In genomic region chr14:108531401-108531800, GRCm38 (mm10) we compare ENCODE assay signal across 17 mouse cellular contexts.
"Had no signal": no experiment of that assay in that cellular context is flagged by ENCODE, and none has a peak within 500 bp of the region (broad histone marks: within the 10 kb centered on the region; RNA-seq: fewer than 3 reads in every experiment).

No protein-coding gene starts in this region.

- H3K4me2 ChIP-seq: lung, embryonic 14.5 days; neural tube, embryonic 13.5 days; neural tube, embryonic 15.5 days had no signal

- H3K27me3 ChIP-seq: neural tube, embryonic 13.5 days; neural tube, embryonic 15.5 days had no signal

- H3K4me3 ChIP-seq: myocyte; neural tube, embryonic 13.5 days; neural tube, embryonic 15.5 days had no signal

- H3K4me1 ChIP-seq: neural tube, embryonic 13.5 days; neural tube, embryonic 15.5 days had no signal

- DNase-seq: lung, adult 18-20 months; lung, embryonic 14.5 days; lung, postnatal 10 days; lung, postnatal 4 days; midbrain, embryonic 14.5 days; retina, postnatal 1 day; right cerebral cortex, adult 18-20 months; right cerebral cortex, postnatal 25 days; right cerebral cortex, postnatal 4 days; spleen, adult 18-20 months; thymus, adult 18-20 months; thymus, postnatal 14 days; thymus, postnatal 36 days had no signal

- H3K36me3 ChIP-seq: neural tube, embryonic 13.5 days; neural tube, embryonic 15.5 days had no signal

- H3K9ac ChIP-seq: liver, embryonic 14.5 days; lung, embryonic 14.5 days; neural tube, embryonic 13.5 days; neural tube, embryonic 15.5 days had no signal

- H3K27ac ChIP-seq: liver, embryonic 14.5 days; neural tube, embryonic 13.5 days; neural tube, embryonic 15.5 days had no signal

- H3K9me3 ChIP-seq: neural tube, embryonic 13.5 days; neural tube, embryonic 15.5 days had no signal
